Mouse (Mus musculus): ENCODE data around the gene Akt3.

DNA sequence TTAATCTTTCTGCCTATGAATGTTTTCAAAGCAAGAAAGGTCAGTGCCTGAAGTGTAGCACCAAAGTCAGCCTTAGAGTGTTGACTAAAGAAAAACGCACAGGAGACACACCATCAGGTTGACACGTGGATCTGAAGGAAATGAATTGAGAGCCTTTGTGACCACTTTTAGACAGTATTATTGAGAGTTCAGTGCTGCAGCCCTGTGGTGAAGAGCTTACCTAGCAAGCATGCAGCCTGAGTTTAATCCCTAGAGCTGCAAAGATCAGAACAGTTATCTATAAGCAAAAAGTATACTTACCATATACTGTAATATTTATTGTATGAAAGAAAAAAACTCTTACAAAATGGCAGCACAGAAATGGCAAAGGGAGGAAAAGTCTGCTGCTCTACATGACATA lies 219.6 kb downstream of the Akt3 start:
- TF ChIP-seq POLR2A (IDR thresholded peaks at IDR 0.05; ENCODE audit: insufficient read depth, low read length), result no peak
- no peak for TF ChIP-seq CTCF (IDR thresholded peaks at IDR 0.05; ENCODE audit: low read depth, low read length)
- no peak for TF ChIP-seq EP300 (IDR thresholded peaks at IDR 0.05; ENCODE audit: insufficient read depth, low read depth, low read length)
